In the genomic region with DNA sequence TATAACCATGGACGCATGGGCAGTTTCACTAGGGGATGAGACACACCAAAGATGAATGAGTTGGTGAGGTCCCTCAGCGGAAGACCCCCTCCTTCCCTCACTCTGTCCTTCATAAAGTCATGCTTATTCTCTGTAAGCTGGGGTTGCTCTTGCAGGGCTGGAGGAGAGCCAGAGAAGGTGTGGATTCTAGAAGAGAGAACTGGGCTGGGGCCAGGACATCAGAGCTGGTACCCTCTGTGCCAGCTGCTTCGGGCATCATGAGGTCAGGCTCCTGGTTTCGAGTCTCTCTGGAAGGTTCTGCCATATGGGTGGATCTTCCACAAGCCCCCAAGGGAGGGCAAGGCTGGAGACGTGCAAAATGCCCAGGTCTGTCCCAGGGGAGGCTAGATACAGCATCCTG, we compare ENCODE assay signal across 17 mouse cellular contexts.
"Had no signal": no experiment of that assay in that cellular context is flagged by ENCODE, and none has a peak within 500 bp of the region (broad histone marks: within the 10 kb centered on the region; RNA-seq: fewer than 3 reads in every experiment).

No protein-coding gene starts in this region.

- H3K9ac ChIP-seq: liver, embryonic 15.5 days; liver, postnatal 0 days; lung, embryonic 15.5 days; midbrain, embryonic 12.5 days; midbrain, embryonic 15.5 days; neural tube, embryonic 12.5 days; stomach, embryonic 15.5 days had no signal

- H3K9me3 ChIP-seq: liver, embryonic 15.5 days; lung, embryonic 15.5 days; midbrain, embryonic 12.5 days; midbrain, embryonic 15.5 days; neural tube, embryonic 12.5 days; stomach, embryonic 15.5 days had no signal

- DNase-seq: liver, postnatal 0 days; lung, adult 2 months; lung, postnatal 14 days; lung, postnatal 36 days; right cerebral cortex, postnatal 14 days; thymus, adult 18-20 months; thymus, postnatal 25 days; thymus, postnatal 4 days had no signal

- H3K4me2 ChIP-seq: liver, embryonic 15.5 days; lung, embryonic 15.5 days; midbrain, embryonic 12.5 days; midbrain, embryonic 15.5 days; neural tube, embryonic 12.5 days; stomach, embryonic 15.5 days had no signal

- H3K27ac ChIP-seq: liver, embryonic 15.5 days; lung, embryonic 15.5 days; macrophage; midbrain, embryonic 12.5 days; midbrain, embryonic 15.5 days; neural tube, embryonic 12.5 days; stomach, embryonic 15.5 days had no signal

- H3K4me3 ChIP-seq: liver, embryonic 15.5 days; lung, embryonic 15.5 days; megakaryocyte, embryonic 14.5 days; midbrain, embryonic 12.5 days; midbrain, embryonic 15.5 days; neural tube, embryonic 12.5 days; stomach, embryonic 15.5 days had no signal

- H3K4me1 ChIP-seq: lung, embryonic 15.5 days; midbrain, embryonic 12.5 days; midbrain, embryonic 15.5 days; neural tube, embryonic 12.5 days; stomach, embryonic 15.5 days had no signal

- H3K27me3 ChIP-seq: liver, embryonic 15.5 days; lung, embryonic 15.5 days; midbrain, embryonic 12.5 days; midbrain, embryonic 15.5 days; neural tube, embryonic 12.5 days; stomach, embryonic 15.5 days had no signal

- ATAC-seq: liver, postnatal 0 days; lung, postnatal 0 days; midbrain, embryonic 15.5 days had no signal

- H3K36me3 ChIP-seq: liver, embryonic 15.5 days; lung, embryonic 15.5 days; midbrain, embryonic 12.5 days; midbrain, embryonic 15.5 days; neural tube, embryonic 12.5 days; stomach, embryonic 15.5 days had no signal
